Mouse (Mus musculus) embryonic facial prominence, embryonic 10.5 days (tissue): ENCODE measurements around the gene Fat3. TPM values are rescaled to one million over a fixed set of nuclear protein-coding genes. Genes with fewer than 3 reads are reported as not detected.

Experiments used
- DNase-seq: peaks from one replicate; pipeline ENCODE4 v3.0.0-alpha.2; 2017; ENCODE audit warnings: low spot score
- H3K27ac ChIP-seq: fragments of 300-500 bp; sonication (generic); replicated peaks from 2 replicates; pipeline ENCODE4 v1.5.1; 2016; ENCODE audit warnings: mild to moderate bottlenecking
- H3K27me3 ChIP-seq: fragments of 300-500 bp; sonication (generic); replicated peaks from 2 replicates; pipeline ENCODE4 v1.6.1; 2016; ENCODE audit warnings: low read depth, mild to moderate bottlenecking; ENCODE audit not compliant: poor library complexity, severe bottlenecking
- H3K36me3 ChIP-seq: fragments of 300-500 bp; sonication (generic); replicated peaks from 2 replicates; pipeline ENCODE4 v1.6.1; 2016; ENCODE audit warnings: mild to moderate bottlenecking, moderate library complexity
- H3K4me1 ChIP-seq: fragments of 300-500 bp; sonication (generic); 2 replicates; pipeline ENCODE4 v1.6.1; 2016
- H3K4me3 ChIP-seq: fragments of 300-500 bp; sonication (generic); 2 replicates; pipeline ENCODE4 v1.5.1; 2016; ENCODE audit warnings: mild to moderate bottlenecking, moderate library complexity
- H3K9me3 ChIP-seq: fragments of 300-500 bp; sonication (generic); 2 replicates; pipeline ENCODE4 v1.6.1; 2016; ENCODE audit warnings: mild to moderate bottlenecking
- WGBS: fragments of 180-500 bp; shearing (Covaris S2); methylation state at CpG from one replicate; pipeline ENCODE4 v1.1.7; 2016; 5-methylcytosine and 5-hydroxymethylcytosine counted together
- polyA plus RNA-seq: library from polyadenylated mRNA; unstranded; fragments of >200 nt; fragmentation: Nextera tagmentation; extraction: Ambion mirVana; gene quantifications from 2 replicates; pipeline ENCODE4 v1.2.1, GENCODE M21; 2016

Fat3 gene
- polyA plus RNA-seq, 1 experiment from 2014 or later, result 2.8 TPM

- Histone ChIP-seq H3K36me3 (no peaks in the 10 kb centered on the region), H3K4me3 (no peak overlapping the region), H3K27me3 (no peaks in the 10 kb centered on the region), H3K9me3 (no peaks in the 10 kb centered on the region), H3K4me1 (no peaks in the 10 kb centered on the region), H3K27ac (no peak overlapping the region)
- 79% methylated on average over 1 of the region's 1 CpGs for WGBS
- DNase-seq, result no peak
These were observed 368.5 kb downstream of the Fat3 start for GRCm38 (mm10) chr9:16132594-16132993.

- H3K27me3 ChIP-seq, result no peaks in the 10 kb centered on the region
- no peaks in the 10 kb centered on the region for H3K9me3 ChIP-seq
- H3K4me3 ChIP-seq, result no peak overlapping the region
- no peaks in the 10 kb centered on the region for H3K36me3 ChIP-seq
- no peak for DNase-seq
- H3K4me1 ChIP-seq, result no peaks in the 10 kb centered on the region
- H3K27ac ChIP-seq, result no peak overlapping the region
- 85% methylated on average over 5 of the region's 5 CpGs for WGBS
These were observed 379.3 kb downstream of the Fat3 start for GRCm38 (mm10) chr9:16121756-16122155.

GRCm38 (mm10) chr9:16114821-16115485, 386.1 kb downstream of the Fat3 start:
- H3K4me1 ChIP-seq, result 0 out of 2 replicates have a peak, but pooled peaks cover 4% of the 10 kb centered on the region
- H3K27ac ChIP-seq, result no peak overlapping the region
- no peaks in the 10 kb centered on the region for H3K36me3 ChIP-seq
- H3K4me3 ChIP-seq, result no peak overlapping the region
- WGBS, result 70% methylated on average over 7 of the region's 7 CpGs
- DNase-seq, result no peak
- no peaks in the 10 kb centered on the region for H3K27me3 ChIP-seq
- no peaks in the 10 kb centered on the region for H3K9me3 ChIP-seq

GRCm38 (mm10) chr9:16113936-16114642, 387.0 kb downstream of the Fat3 start:
- Histone ChIP-seq H3K4me3 (no peak overlapping the region), H3K27me3 (no peaks in the 10 kb centered on the region), H3K27ac (no peak overlapping the region), H3K4me1 (0 out of 2 replicates have a peak, but pooled peaks cover 4% of the 10 kb centered on the region), H3K36me3 (no peaks in the 10 kb centered on the region), H3K9me3 (no peaks in the 10 kb centered on the region)
- 84% methylated on average over 4 of the region's 4 CpGs for WGBS
- DNase-seq, result no peak

- 43% methylated on average over 5 of the region's 5 CpGs for WGBS
- Histone ChIP-seq H3K9me3 (no peaks in the 10 kb centered on the region), H3K4me3 (no peak overlapping the region), H3K27ac (no peak overlapping the region), H3K27me3 (no peaks in the 10 kb centered on the region), H3K4me1 (peaks cover 22% of the 10 kb centered on the region), H3K36me3 (no peaks in the 10 kb centered on the region)
- no peak for DNase-seq
These were observed 393.2 kb downstream of the Fat3 start for GRCm38 (mm10) chr9:16107900-16108299.

- DNase-seq, result no peak
- H3K4me1 ChIP-seq, result peaks cover 22% of the 10 kb centered on the region
- no peak overlapping the region for H3K27ac ChIP-seq
- H3K27me3 ChIP-seq, result no peaks in the 10 kb centered on the region
- H3K36me3 ChIP-seq, result no peaks in the 10 kb centered on the region
- H3K9me3 ChIP-seq, result no peaks in the 10 kb centered on the region
- 61% methylated on average over 5 of the region's 5 CpGs for WGBS
- H3K4me3 ChIP-seq, result no peak overlapping the region
These were observed 393.7 kb downstream of the Fat3 start for GRCm38 (mm10) chr9:16107386-16107785.

GRCm38 (mm10) chr9:16098553-16098952, 402.5 kb downstream of the Fat3 start:
- no peaks in the 10 kb centered on the region for H3K9me3 ChIP-seq
- no peak overlapping the region for H3K4me3 ChIP-seq
- no peaks in the 10 kb centered on the region for H3K27me3 ChIP-seq
- no peaks in the 10 kb centered on the region for H3K36me3 ChIP-seq
- no peaks in the 10 kb centered on the region for H3K4me1 ChIP-seq
- DNase-seq, result no peak
- 93% methylated on average over 2 of the region's 2 CpGs for WGBS
- no peak overlapping the region for H3K27ac ChIP-seq

- H3K36me3 ChIP-seq, result no peaks in the 10 kb centered on the region
- no peak for DNase-seq
- peaks cover 11% of the 10 kb centered on the region for H3K4me1 ChIP-seq
- 78% methylated on average over 8 of the region's 8 CpGs for WGBS
- no peaks in the 10 kb centered on the region for H3K9me3 ChIP-seq
- H3K27me3 ChIP-seq, result no peaks in the 10 kb centered on the region
- H3K4me3 ChIP-seq, result no peak overlapping the region
- H3K27ac ChIP-seq, result no peak overlapping the region
These were observed 407.9 kb downstream of the Fat3 start for GRCm38 (mm10) chr9:16093047-16093668.

- no peaks in the 10 kb centered on the region for H3K9me3 ChIP-seq
These were observed 408.8 kb downstream of the Fat3 start for GRCm38 (mm10) chr9:16092051-16092967.

GRCm38 (mm10) chr9:16079292-16079691, 421.8 kb downstream of the Fat3 start:
- H3K27me3 ChIP-seq, result no peaks in the 10 kb centered on the region
- DNase-seq, result no peak
- no peaks in the 10 kb centered on the region for H3K36me3 ChIP-seq
- no peaks in the 10 kb centered on the region for H3K4me1 ChIP-seq
- H3K27ac ChIP-seq, result no peak overlapping the region
- no peak overlapping the region for H3K4me3 ChIP-seq
- 73% methylated on average over 2 of the region's 2 CpGs for WGBS
- H3K9me3 ChIP-seq, result no peaks in the 10 kb centered on the region

More at GRCm38 (mm10) chr9:16092051-16092967, 408.8 kb downstream of the Fat3 start:
- Histone ChIP-seq H3K27me3 (no peaks in the 10 kb centered on the region), H3K4me3 (no peak overlapping the region), H3K27ac (no peak overlapping the region), H3K4me1 (peaks cover 15% of the 10 kb centered on the region), H3K36me3 (no peaks in the 10 kb centered on the region)
- WGBS, result 36% methylated on average over 5 of the region's 5 CpGs
- DNase-seq, result no peak

- no peak overlapping the region for H3K4me3 ChIP-seq
- H3K9me3 ChIP-seq, result no peaks in the 10 kb centered on the region
- WGBS, result 72% methylated on average over 2 of the region's 2 CpGs
- no peaks in the 10 kb centered on the region for H3K4me1 ChIP-seq
- no peak for DNase-seq
- no peaks in the 10 kb centered on the region for H3K36me3 ChIP-seq
- no peak overlapping the region for H3K27ac ChIP-seq
- H3K27me3 ChIP-seq, result no peaks in the 10 kb centered on the region
These were observed 426.4 kb downstream of the Fat3 start for GRCm38 (mm10) chr9:16074664-16075063.

- Histone ChIP-seq H3K9me3 (no peaks in the 10 kb centered on the region), H3K27ac (no peak overlapping the region), H3K36me3 (no peaks in the 10 kb centered on the region), H3K4me3 (no peak overlapping the region), H3K27me3 (no peaks in the 10 kb centered on the region), H3K4me1 (no peaks in the 10 kb centered on the region)
- no peak for DNase-seq
- WGBS, result 73% methylated on average over 6 of the region's 6 CpGs
These were observed 427.0 kb downstream of the Fat3 start for GRCm38 (mm10) chr9:16074116-16074515.
